Mouse (Mus musculus) forebrain, embryonic 15.5 days (tissue): ENCODE measurements at regions not wholly inside any gene's neighbourhood (a gene's known extent, or its start where the extent isn't known, plus 50 kb on each side); places are given as distances from the start of the nearest gene placed in this dataset.

Source experiments
- ATAC-seq: fragments of 200-750 bp; cut with Nextera tagmentation; replicated peaks from 2 replicates; pipeline ENCODE4 v1.8.0; 2017; ENCODE audit warnings: mild to moderate bottlenecking, moderate TSS enrichment, moderate library complexity
- H3K27ac ChIP-seq: fragments of 300-500 bp; sonication (generic); replicated peaks from 2 replicates; pipeline ENCODE4 v1.5.1; 2015; ENCODE audit warnings: mild to moderate bottlenecking, inconsistent platforms
- H3K27me3 ChIP-seq: fragments of 300-500 bp; sonication (generic); 2 replicates; pipeline ENCODE4 v1.6.1; 2015; ENCODE audit warnings: inconsistent platforms
- H3K36me3 ChIP-seq: fragments of 300-500 bp; sonication (generic); 2 replicates; pipeline ENCODE4 v1.6.1; 2015; ENCODE audit warnings: mild to moderate bottlenecking, inconsistent platforms
- H3K4me1 ChIP-seq: fragments of 300-500 bp; sonication (generic); 2 replicates; pipeline ENCODE4 v1.6.1; 2015; ENCODE audit warnings: inconsistent platforms
- H3K4me2 ChIP-seq: fragments of 300-500 bp; sonication (generic); replicated peaks from 2 replicates; pipeline ENCODE4 v1.6.1; 2015; ENCODE audit warnings: mild to moderate bottlenecking, inconsistent platforms
- H3K4me3 ChIP-seq: fragments of 300-500 bp; sonication (generic); 2 replicates; pipeline ENCODE4 v1.5.1; 2015; ENCODE audit warnings: mild to moderate bottlenecking, inconsistent platforms
- H3K9ac ChIP-seq: fragments of 300-500 bp; sonication (generic); replicated peaks from 2 replicates; pipeline ENCODE4 v1.6.1; 2015; ENCODE audit warnings: mild to moderate bottlenecking, inconsistent platforms
- H3K9me3 ChIP-seq: fragments of 300-500 bp; sonication (generic); 2 replicates; pipeline ENCODE4 v1.6.1; 2016; ENCODE audit warnings: inconsistent platforms
- WGBS: fragments of 180-500 bp; shearing (Covaris S2); methylation state at CpG from one replicate; pipeline ENCODE4 v1.1.7; 2015; ENCODE audit warnings: mixed read lengths; 5-methylcytosine and 5-hydroxymethylcytosine counted together

GRCm38 (mm10) chr14:79851795-79852194, 80.7 kb upstream of the Pcdh8 start:
- H3K4me2 ChIP-seq: no peak overlapping the region
- peak; percentile 24; the same call in 1 of the 2 replicates for ATAC-seq
- WGBS: 10% methylated on average over 7 of the region's 7 CpGs

GRCm38 (mm10) chr14:79851231-79851630, 80.1 kb upstream of the Pcdh8 start:
- peaks cover 31% of the 10 kb centered on the region for H3K4me1 ChIP-seq
- H3K9ac ChIP-seq: no peak overlapping the region
- no peaks in the 10 kb centered on the region for H3K36me3 ChIP-seq
- no peaks in the 10 kb centered on the region for H3K27me3 ChIP-seq
- no peak overlapping the region for H3K4me3 ChIP-seq
- peak overlapping the region; percentile 19; the same call in 1 of the 2 replicates for H3K4me2 ChIP-seq
- WGBS: 18% methylated on average over 10 of the region's 10 CpGs
- peak overlapping the region; percentile 60 for H3K27ac ChIP-seq
- peak; percentile 76 for ATAC-seq
- no peaks in the 10 kb centered on the region for H3K9me3 ChIP-seq

More at GRCm38 (mm10) chr14:79851795-79852194, 80.7 kb upstream of the Pcdh8 start:
- Histone ChIP-seq H3K36me3 (no peaks in the 10 kb centered on the region), H3K4me3 (no peak overlapping the region), H3K27me3 (no peaks in the 10 kb centered on the region), H3K4me1 (peaks cover 31% of the 10 kb centered on the region), H3K27ac (peak overlapping the region; percentile 60), H3K9ac (no peak overlapping the region), H3K9me3 (no peaks in the 10 kb centered on the region)

GRCm38 (mm10) chr14:79849617-79850435, 78.7 kb upstream of the Pcdh8 start:
- Histone ChIP-seq H3K4me3 (no peak overlapping the region), H3K4me1 (peaks cover 31% of the 10 kb centered on the region), H3K27ac (no peak overlapping the region), H3K4me2 (no peak overlapping the region), H3K36me3 (no peaks in the 10 kb centered on the region), H3K27me3 (no peaks in the 10 kb centered on the region), H3K9me3 (no peaks in the 10 kb centered on the region), H3K9ac (no peak overlapping the region)
- WGBS: 26% methylated on average over 8 of the region's 8 CpGs
- peak; percentile 52 for ATAC-seq

- Histone ChIP-seq H3K36me3 (no peaks in the 10 kb centered on the region), H3K9me3 (no peaks in the 10 kb centered on the region), H3K27me3 (no peaks in the 10 kb centered on the region), H3K4me2 (no peak overlapping the region), H3K4me3 (no peak overlapping the region), H3K27ac (no peak overlapping the region), H3K9ac (no peak overlapping the region), H3K4me1 (peaks cover 36% of the 10 kb centered on the region)
- 93% methylated on average over 4 of the region's 4 CpGs for WGBS
- no peak for ATAC-seq
These were observed 77.0 kb upstream of the Pcdh8 start for GRCm38 (mm10) chr14:79848116-79848515.

DNA sequence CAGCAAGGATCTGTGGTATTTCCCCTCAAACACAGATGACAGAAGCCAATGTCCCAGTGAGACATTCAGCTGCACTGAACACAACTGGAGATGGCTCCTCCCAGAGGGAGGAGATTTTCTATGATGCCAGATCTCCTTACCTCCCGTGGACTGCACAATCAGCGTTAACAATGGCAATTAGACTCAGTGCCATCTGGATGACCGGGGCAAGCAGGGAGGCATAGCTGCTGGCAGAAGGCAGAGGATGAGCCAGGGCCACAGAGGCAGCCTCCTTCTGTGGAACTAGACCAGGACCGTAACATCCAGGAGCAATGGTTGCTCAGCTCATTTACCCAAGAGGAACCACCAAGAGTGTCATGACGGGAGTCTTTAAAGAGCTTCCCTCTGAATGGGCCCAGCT, 73.2 kb upstream of the Pcdh8 start:
- Histone ChIP-seq H3K9ac (no peak overlapping the region), H3K27me3 (no peaks in the 10 kb centered on the region), H3K4me3 (no peak overlapping the region), H3K9me3 (no peaks in the 10 kb centered on the region), H3K4me1 (peaks cover 11% of the 10 kb centered on the region; the same call in 1 of the 2 replicates), H3K27ac (no peak overlapping the region), H3K36me3 (no peaks in the 10 kb centered on the region), H3K4me2 (no peak overlapping the region)
- no peak for ATAC-seq
- WGBS: 68% methylated on average over 5 of the region's 5 CpGs

DNA sequence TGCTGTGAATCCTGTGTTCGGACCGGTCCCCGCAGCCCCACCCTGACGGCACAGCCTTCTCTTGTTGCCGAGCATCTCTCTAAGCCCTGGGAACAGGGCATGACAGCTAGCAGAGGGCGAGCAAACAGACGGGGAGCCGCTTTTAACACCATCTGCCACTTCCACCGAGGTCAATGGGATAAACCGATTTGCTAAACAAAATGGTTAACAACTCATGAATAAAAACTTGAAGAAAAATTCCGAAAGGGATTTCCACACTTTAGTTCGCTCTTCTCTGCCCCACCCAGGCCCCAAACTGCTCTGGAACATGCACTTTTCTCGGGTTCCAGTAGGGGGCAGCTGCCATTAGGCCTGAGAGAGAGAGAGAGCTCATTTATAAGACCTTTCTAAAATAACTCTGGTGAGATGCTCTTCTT, 72.0 kb upstream of the Pcdh8 start:
- 5% methylated on average over 13 of the region's 13 CpGs for WGBS
- ATAC-seq: peak; percentile 84
- Histone ChIP-seq H3K36me3 (no peaks in the 10 kb centered on the region), H3K9ac (no peak overlapping the region), H3K4me3 (no peak overlapping the region), H3K4me1 (peaks cover 11% of the 10 kb centered on the region; the same call in 1 of the 2 replicates), H3K9me3 (no peaks in the 10 kb centered on the region), H3K27me3 (no peaks in the 10 kb centered on the region), H3K4me2 (no peak overlapping the region), H3K27ac (peak overlapping the region; percentile 62)

- Histone ChIP-seq H3K27ac (peak overlapping the region; percentile 62), H3K4me2 (no peak overlapping the region), H3K27me3 (no peaks in the 10 kb centered on the region), H3K36me3 (no peaks in the 10 kb centered on the region), H3K9me3 (no peaks in the 10 kb centered on the region), H3K4me3 (no peak overlapping the region), H3K9ac (no peak overlapping the region), H3K4me1 (peaks cover 11% of the 10 kb centered on the region; the same call in 1 of the 2 replicates)
- peak; percentile 73 for ATAC-seq
- 23% methylated on average over 3 of the region's 3 CpGs for WGBS
These were observed 71.6 kb upstream of the Pcdh8 start for GRCm38 (mm10) chr14:79842734-79843133.

DNA sequence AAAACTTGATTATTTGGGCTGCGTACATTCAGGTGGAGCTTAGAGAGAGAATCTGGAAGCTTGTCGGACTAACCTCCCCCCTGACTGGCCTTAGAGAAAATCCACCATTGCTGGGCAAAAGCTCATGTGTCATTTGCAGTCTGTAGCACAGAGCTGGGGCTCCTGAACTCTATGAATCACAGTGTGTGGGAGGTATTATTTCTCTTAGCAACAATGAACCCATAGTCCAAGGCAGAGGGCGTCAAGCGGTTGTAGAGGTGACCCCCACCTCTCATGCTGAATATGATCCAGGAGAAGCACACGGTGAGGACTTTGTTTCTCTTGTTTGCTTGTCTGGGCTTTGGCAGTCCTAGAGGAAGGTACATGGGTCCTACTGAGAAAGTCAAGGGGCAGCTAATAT, 66.0 kb upstream of the Pcdh8 start:
- H3K36me3 ChIP-seq: no peaks in the 10 kb centered on the region
- H3K27ac ChIP-seq: no peak overlapping the region
- H3K27me3 ChIP-seq: no peaks in the 10 kb centered on the region
- H3K4me1 ChIP-seq: peaks cover 6% of the 10 kb centered on the region; the same call in 1 of the 2 replicates
- H3K9me3 ChIP-seq: no peaks in the 10 kb centered on the region
- no peak overlapping the region for H3K4me3 ChIP-seq
- ATAC-seq: no peak
- H3K4me2 ChIP-seq: no peak overlapping the region
- H3K9ac ChIP-seq: no peak overlapping the region
- WGBS: 38% methylated on average over 5 of the region's 5 CpGs

GRCm38 (mm10) chr14:79836186-79836585, 65.1 kb upstream of the Pcdh8 start:
- no peaks in the 10 kb centered on the region for H3K36me3 ChIP-seq
- H3K9me3 ChIP-seq: no peaks in the 10 kb centered on the region
- no peak overlapping the region for H3K4me2 ChIP-seq
- H3K9ac ChIP-seq: no peak overlapping the region
- H3K27me3 ChIP-seq: no peaks in the 10 kb centered on the region
- ATAC-seq: no peak
- H3K4me1 ChIP-seq: peaks cover 6% of the 10 kb centered on the region; the same call in 1 of the 2 replicates
- no peak overlapping the region for H3K4me3 ChIP-seq
- WGBS: 93% methylated on average over 6 of the region's 6 CpGs
- no peak overlapping the region for H3K27ac ChIP-seq

DNA sequence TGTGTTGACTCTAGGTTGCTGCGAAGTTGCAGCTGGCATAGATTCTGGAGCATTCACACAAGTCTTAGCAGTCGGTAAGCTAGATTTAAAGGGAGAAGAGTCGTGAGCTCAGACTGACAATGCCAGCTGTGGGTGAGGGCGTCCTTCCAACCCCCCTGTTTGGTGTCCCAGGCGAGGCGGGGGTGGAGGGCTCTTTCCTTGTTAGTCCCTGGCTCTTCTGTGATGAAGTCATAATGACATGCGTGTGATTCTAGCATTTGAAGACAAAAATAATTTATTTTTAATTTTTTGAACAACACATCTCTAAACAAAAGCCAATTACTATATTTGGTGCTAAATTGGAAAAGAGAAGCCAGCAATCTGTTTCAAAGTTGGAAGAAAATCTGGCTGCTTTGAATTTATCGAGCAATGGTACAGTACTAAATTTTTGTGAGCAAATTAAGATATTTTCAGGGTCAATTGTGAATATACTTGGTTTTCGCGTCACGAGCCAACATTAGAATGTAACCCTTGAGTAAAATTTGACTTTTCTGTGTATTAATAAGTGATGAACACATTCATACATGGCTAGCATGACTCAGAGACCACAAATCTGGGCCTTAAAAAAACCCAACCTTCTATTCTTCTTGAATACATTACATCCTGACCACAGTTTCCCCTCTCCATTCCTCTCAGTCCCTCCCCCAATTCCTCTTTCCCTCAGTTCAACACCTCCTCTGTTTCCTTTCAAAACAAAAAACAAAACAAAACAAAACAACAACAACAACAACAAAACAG, 53.7 kb upstream of the Pcdh8 start:
- Histone ChIP-seq H3K27me3 (no peaks in the 10 kb centered on the region), H3K36me3 (no peaks in the 10 kb centered on the region), H3K27ac (peak overlapping the region; percentile 34), H3K4me2 (no peak overlapping the region), H3K4me1 (peaks cover 28% of the 10 kb centered on the region), H3K4me3 (no peak overlapping the region), H3K9me3 (no peaks in the 10 kb centered on the region), H3K9ac (no peak overlapping the region)
- ATAC-seq: no peak
- WGBS: 78% methylated on average over 11 of the region's 11 CpGs

GRCm38 (mm10) chr14:79822453-79823117, 51.5 kb upstream of the Pcdh8 start:
- Histone ChIP-seq H3K27ac (peak overlapping the region; percentile 85), H3K4me3 (no peak overlapping the region), H3K27me3 (no peaks in the 10 kb centered on the region), H3K4me2 (0 out of 2 replicates have a peak overlapping the region, but pooled peaks have one; percentile 0), H3K36me3 (no peaks in the 10 kb centered on the region), H3K9ac (no peak overlapping the region), H3K9me3 (no peaks in the 10 kb centered on the region), H3K4me1 (peaks cover 28% of the 10 kb centered on the region)
- WGBS: 33% methylated on average over 16 of the region's 16 CpGs
- ATAC-seq: peak; percentile 57

DNA sequence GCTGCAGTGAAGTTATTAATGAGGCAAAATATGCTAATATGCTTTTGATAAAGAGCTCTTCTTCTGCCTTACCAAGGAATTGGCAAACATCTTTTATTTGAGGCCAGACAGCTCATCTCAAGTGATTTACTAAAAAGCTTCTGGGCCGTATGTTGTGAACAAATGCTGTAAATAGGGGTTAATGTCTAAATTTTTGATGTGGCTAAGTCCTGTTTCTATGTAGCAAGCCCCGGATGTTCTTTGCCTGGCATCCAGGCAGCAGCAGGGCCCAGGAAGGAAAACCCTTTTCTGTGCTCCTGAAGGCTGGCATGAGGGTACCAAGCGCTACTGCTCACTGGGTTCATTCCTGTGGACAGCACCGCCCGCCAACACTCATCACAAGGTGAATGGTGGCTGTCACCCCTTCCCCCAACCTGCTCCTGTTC, 50.9 kb upstream of the Pcdh8 start:
- Histone ChIP-seq H3K36me3 (no peaks in the 10 kb centered on the region), H3K9ac (no peak overlapping the region), H3K9me3 (no peaks in the 10 kb centered on the region), H3K4me1 (peaks cover 28% of the 10 kb centered on the region), H3K27ac (peak overlapping the region; percentile 85), H3K4me2 (0 out of 2 replicates have a peak overlapping the region, but pooled peaks have one; percentile 0), H3K4me3 (no peak overlapping the region), H3K27me3 (no peaks in the 10 kb centered on the region)
- 20% methylated on average over 5 of the region's 5 CpGs for WGBS
- peak; percentile 83 for ATAC-seq
